Mouse (Mus musculus): ENCODE data around the gene Olfr1106. TPM values are rescaled to one million over a fixed set of nuclear protein-coding genes. Genes with fewer than 3 reads are reported as not detected.

The Olfr1106 gene
- not detected for polyA plus RNA-seq (2017; shearing (Covaris generic))

DNA sequence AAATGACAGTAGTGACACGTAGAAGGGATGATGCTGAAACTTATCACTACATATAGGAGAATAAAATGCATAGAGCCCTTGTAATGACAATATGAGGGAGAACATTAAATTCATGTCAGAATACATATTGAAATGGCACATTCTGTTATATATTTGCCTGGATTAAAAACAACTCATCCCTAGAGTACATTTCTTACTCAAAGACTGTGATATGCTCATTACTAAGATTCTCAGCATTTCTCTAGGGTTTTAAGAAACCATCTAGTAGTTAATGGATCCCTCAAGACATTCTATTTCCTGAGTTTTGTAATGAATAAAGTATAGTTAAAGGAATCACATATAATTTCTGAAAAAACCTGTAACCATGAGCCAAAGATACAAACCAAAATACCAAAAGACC is at the start of gene Olfr1106:
Gene Olfr1106 (minus strand): TSS at position 101 of the 400 bp plus-strand sequence.

DNA sequence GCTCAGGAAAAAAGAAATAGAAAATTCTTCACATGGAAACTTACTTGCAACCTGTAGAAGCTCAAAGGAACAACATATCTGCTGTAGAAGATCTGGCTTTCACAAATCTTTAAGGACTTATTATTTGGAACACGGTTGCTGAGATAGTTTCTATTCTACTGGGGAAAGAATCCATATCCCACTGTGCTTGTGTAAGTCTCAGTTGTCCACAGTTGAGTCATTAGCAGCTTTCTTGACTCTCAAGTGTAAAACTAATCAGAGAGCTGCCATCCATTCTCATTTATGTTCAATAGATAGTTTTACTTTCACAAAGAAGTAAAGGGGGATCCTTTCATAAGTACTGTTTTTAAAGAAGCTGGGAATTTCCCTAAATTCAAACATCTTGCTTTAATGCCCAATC is 43.8 kb upstream of the Olfr1106 start, which contains the start of gene Olfr1109:
Gene Olfr1109 (minus strand): TSS at position 101 of the 400 bp plus-strand sequence.

DNA sequence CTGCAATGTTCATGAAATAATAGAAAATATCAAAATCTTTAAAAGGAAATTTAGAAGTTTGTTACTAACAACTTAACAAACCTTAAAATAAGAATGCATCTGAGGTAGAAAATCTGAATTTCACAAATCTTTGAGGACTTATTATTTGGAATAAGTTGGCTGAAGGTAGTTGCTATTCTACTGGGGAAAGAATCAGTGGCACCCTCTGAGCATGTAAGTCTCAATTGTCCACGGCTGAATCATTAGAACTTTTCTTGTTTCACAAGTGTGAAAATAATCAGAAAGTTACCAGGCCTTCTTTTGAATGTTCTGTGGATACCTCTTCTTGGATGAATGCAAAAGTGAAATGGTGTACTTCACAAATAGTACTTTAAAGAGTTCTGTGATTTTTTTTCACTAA is 23.6 kb upstream of the Olfr1106 start, which contains the start of gene Olfr1107:
Gene Olfr1107 (minus strand): TSS at position 101 of the 400 bp plus-strand sequence.

DNA sequence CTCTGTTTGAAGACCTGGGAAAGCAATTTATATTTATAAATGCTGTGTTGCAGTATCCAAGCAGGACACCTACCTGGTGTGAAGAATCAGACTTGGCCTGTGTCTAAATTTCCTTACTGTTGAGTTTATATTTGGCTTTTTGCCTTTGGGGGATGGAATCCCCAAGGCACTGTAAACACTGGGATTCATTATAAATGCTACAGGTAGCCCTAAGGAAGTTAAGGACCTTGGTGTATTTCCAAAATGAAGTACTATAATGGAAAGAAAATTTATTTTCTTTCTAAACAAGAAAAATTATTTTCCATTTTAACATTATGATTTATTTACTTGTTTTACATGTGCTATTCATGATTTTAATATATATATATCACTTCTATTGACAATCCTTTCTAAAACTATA is 15.6 kb downstream of the Olfr1106 start, which contains the start of gene Olfr1105:
Gene Olfr1105 (minus strand): TSS at position 101 of the 400 bp plus-strand sequence.

DNA sequence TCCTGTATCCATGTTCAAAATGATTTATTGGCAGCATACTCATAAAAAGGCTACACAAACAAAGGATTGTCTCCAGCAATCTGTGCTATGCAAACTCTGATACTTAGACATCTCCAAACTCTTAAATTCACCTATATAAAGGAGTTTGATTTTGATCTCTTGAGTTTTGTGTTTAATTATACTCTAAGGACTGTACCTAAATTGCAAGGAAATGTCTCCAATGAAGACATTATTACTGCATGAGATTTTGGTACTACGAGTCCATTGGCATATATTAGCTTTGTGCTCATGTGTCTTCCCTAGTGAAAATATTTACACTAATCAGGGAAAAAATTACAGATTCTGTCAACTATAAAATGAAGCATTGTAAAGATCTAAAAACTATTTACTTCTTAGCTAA is 25.1 kb downstream of the Olfr1106 start, which contains the start of gene Olfr1104:
Gene Olfr1104 (minus strand): TSS at position 101 of the 400 bp plus-strand sequence.

DNA sequence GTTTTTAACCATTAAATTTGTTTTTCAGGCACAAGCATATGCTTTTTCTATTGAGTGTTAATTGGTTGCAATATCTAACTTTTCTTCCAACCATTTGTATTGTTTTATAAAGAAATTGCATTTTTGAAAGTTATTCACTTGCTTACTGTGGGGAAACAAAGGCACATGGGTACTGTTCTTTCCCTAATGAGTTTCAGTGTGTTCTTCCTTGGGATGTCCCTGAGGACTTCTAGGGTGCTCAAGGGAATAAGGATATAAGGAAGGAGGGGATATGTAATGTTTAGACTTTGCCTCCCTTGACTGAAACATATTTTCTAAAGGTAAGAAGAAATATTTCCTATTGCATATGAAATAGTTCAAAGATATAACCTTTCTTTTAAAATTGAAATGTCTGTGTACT is 54.0 kb downstream of the Olfr1106 start, which contains the start of gene Olfr1102:
Gene Olfr1102 (plus strand): TSS at position 301 of the 400 bp plus-strand sequence.

Other genes starting within 250 kb of the Olfr1106 start
- gene Olfr141, start 242.3 kb downstream of the Olfr1106 start, polyA plus RNA-seq (2017; shearing (Covaris generic)), result not detected
- not detected for gene Olfr1094, start 227.6 kb downstream of the Olfr1106 start, polyA plus RNA-seq (2017; shearing (Covaris generic))
- gene Olfr1095, start 200.6 kb downstream of the Olfr1106 start, polyA plus RNA-seq (2017; shearing (Covaris generic)), result not detected
- 0.15 TPM for gene Gm13723, start 177.5 kb downstream of the Olfr1106 start, polyA plus RNA-seq (2017; shearing (Covaris generic))
- gene Olfr1097, start 160.1 kb downstream of the Olfr1106 start, polyA plus RNA-seq (2017; shearing (Covaris generic)), result not detected
- gene Olfr1098, start 127.7 kb downstream of the Olfr1106 start, polyA plus RNA-seq (2017; shearing (Covaris generic)), result not detected
- not detected for gene Olfr1099, start 91.6 kb downstream of the Olfr1106 start, polyA plus RNA-seq (2017; shearing (Covaris generic))
- gene Olfr1100, start 72.3 kb downstream of the Olfr1106 start, polyA plus RNA-seq (2017; shearing (Covaris generic)), result not detected
- not detected for gene Olfr1101, start 61.1 kb downstream of the Olfr1106 start, polyA plus RNA-seq (2017; shearing (Covaris generic))
- gene Olfr1102, start 53.9 kb downstream of the Olfr1106 start, polyA plus RNA-seq (2017; shearing (Covaris generic)), result not detected
- gene Olfr1104, start 25.2 kb downstream of the Olfr1106 start, polyA plus RNA-seq (2017; shearing (Covaris generic)), result not detected
- not detected for gene Olfr1105, start 15.7 kb downstream of the Olfr1106 start, polyA plus RNA-seq (2017; shearing (Covaris generic))
- not detected for gene Olfr1107, start 23.5 kb upstream of the Olfr1106 start, polyA plus RNA-seq (2017; shearing (Covaris generic))
- not detected for gene Olfr1109, start 43.7 kb upstream of the Olfr1106 start, polyA plus RNA-seq (2017; shearing (Covaris generic))
- gene Olfr259, start 62.3 kb upstream of the Olfr1106 start, polyA plus RNA-seq (2017; shearing (Covaris generic)), result not detected
- gene Olfr1110, start 88.0 kb upstream of the Olfr1106 start, polyA plus RNA-seq (2017; shearing (Covaris generic)), result not detected
- not detected for gene Olfr1111, start 100.4 kb upstream of the Olfr1106 start, polyA plus RNA-seq (2017; shearing (Covaris generic))
- not detected for gene Olfr1112, start 135.5 kb upstream of the Olfr1106 start, polyA plus RNA-seq (2017; shearing (Covaris generic))
- gene Olfr1113, start 156.7 kb upstream of the Olfr1106 start, polyA plus RNA-seq (2017; shearing (Covaris generic)), result not detected
- not detected for gene Olfr1115, start 195.7 kb upstream of the Olfr1106 start, polyA plus RNA-seq (2017; shearing (Covaris generic))
- gene Olfr1116, start 215.3 kb upstream of the Olfr1106 start, polyA plus RNA-seq (2017; shearing (Covaris generic)), result not detected

Measured in effector memory CD4-positive, alpha-beta T cell, adult 7 months (primary cell).